Mouse (Mus musculus): ENCODE measurements around the gene Eef2k. TPM values are rescaled to one million over a fixed set of nuclear protein-coding genes. Genes with fewer than 3 reads are reported as not detected.

The Eef2k gene
- 15.0 and 15.9 TPM in 2 replicates for polyA plus RNA-seq (2014; fragmentation: Nextera tagmentation; extraction: Ambion mirVana)

- Histone ChIP-seq H3K4me2 (replicated peaks) (peak within 1 kb of the TSS; percentile 64), H3K27ac (peak within 1 kb of the TSS; percentile 91), H3K9me3 (ENCODE audit: control insufficient read depth, low read length) (no peaks in the 10 kb centered on the region), H3K9ac (peak within 1 kb of the TSS; percentile 78), H3K4me3 (replicated peaks; ENCODE audit: low read length) (peak within 1 kb of the TSS; percentile 56), H3K36me3 (replicated peaks; ENCODE audit: control insufficient read depth, insufficient read depth) (no peaks in the 10 kb centered on the region), H3K27me3 (ENCODE audit: control insufficient read depth, insufficient read depth, low read length) (no peaks in the 10 kb centered on the region), H3K4me1 (replicated peaks; ENCODE audit: control insufficient read depth, insufficient read depth, low read length) (peaks cover 12% of the 10 kb centered on the region)
- ATAC-seq (ENCODE audit: low FRiP score) = peak; percentile 90
- DNase-seq (ENCODE audit: low spot score) = peak; percentile 86
- 3% methylated on average over 34 of the region's 35 CpGs for WGBS
Observed at GRCm38 (mm10) chr7:120842345-120843036, at the start of gene Eef2k. Gene Eef2k (plus strand): TSS chr7:120842831.

GRCm38 (mm10) chr7:120795544-120795943 lies 47.1 kb upstream of the Eef2k start:
- ATAC-seq (ENCODE audit: low FRiP score) (no peak), DNase-seq (ENCODE audit: low spot score) (no peak)
- Histone ChIP-seq H3K9me3 (ENCODE audit: control insufficient read depth, low read length) (no peaks in the 10 kb centered on the region), H3K36me3 (replicated peaks; ENCODE audit: control insufficient read depth, insufficient read depth) (no peaks in the 10 kb centered on the region), H3K4me3 (replicated peaks; ENCODE audit: low read length) (no peak overlapping the region), H3K9ac (no peak overlapping the region), H3K4me1 (replicated peaks; ENCODE audit: control insufficient read depth, insufficient read depth, low read length) (no peaks in the 10 kb centered on the region), H3K4me2 (replicated peaks) (no peak overlapping the region), H3K27me3 (ENCODE audit: control insufficient read depth, insufficient read depth, low read length) (no peaks in the 10 kb centered on the region), H3K27ac (no peak overlapping the region)
- 75% methylated on average over 4 of the region's 4 CpGs for WGBS

- Histone ChIP-seq H3K9me3 (ENCODE audit: control insufficient read depth, low read length) (no peaks in the 10 kb centered on the region), H3K4me2 (replicated peaks) (no peak overlapping the region), H3K36me3 (replicated peaks; ENCODE audit: control insufficient read depth, insufficient read depth) (no peaks in the 10 kb centered on the region), H3K27me3 (ENCODE audit: control insufficient read depth, insufficient read depth, low read length) (no peaks in the 10 kb centered on the region), H3K4me1 (replicated peaks; ENCODE audit: control insufficient read depth, insufficient read depth, low read length) (no peaks in the 10 kb centered on the region), H3K27ac (no peak overlapping the region), H3K9ac (no peak overlapping the region), H3K4me3 (replicated peaks; ENCODE audit: low read length) (no peak overlapping the region)
- WGBS = 82% methylated on average over 3 of the region's 3 CpGs
- DNase-seq (ENCODE audit: low spot score) (no peak), ATAC-seq (ENCODE audit: low FRiP score) (no peak)
Observed at GRCm38 (mm10) chr7:120796369-120796768, 46.3 kb upstream of the Eef2k start.

- Histone ChIP-seq H3K4me1 (replicated peaks; ENCODE audit: control insufficient read depth, insufficient read depth, low read length) (no peaks in the 10 kb centered on the region), H3K27ac (no peak overlapping the region), H3K9ac (no peak overlapping the region), H3K9me3 (ENCODE audit: control insufficient read depth, low read length) (no peaks in the 10 kb centered on the region), H3K36me3 (replicated peaks; ENCODE audit: control insufficient read depth, insufficient read depth) (no peaks in the 10 kb centered on the region), H3K4me2 (replicated peaks) (no peak overlapping the region), H3K4me3 (replicated peaks; ENCODE audit: low read length) (no peak overlapping the region), H3K27me3 (ENCODE audit: control insufficient read depth, insufficient read depth, low read length) (no peaks in the 10 kb centered on the region)
- ATAC-seq (ENCODE audit: low FRiP score) (no peak), DNase-seq (ENCODE audit: low spot score) (no peak)
- 96% methylated on average over 2 of the region's 2 CpGs for WGBS
Observed at GRCm38 (mm10) chr7:120803268-120803667, 39.4 kb upstream of the Eef2k start.

GRCm38 (mm10) chr7:120809705-120810104 lies 32.9 kb upstream of the Eef2k start:
- Histone ChIP-seq H3K27me3 (ENCODE audit: control insufficient read depth, insufficient read depth, low read length) (peaks cover 4% of the 10 kb centered on the region; the same call in 1 of the 2 replicates), H3K4me2 (replicated peaks) (peak overlapping the region; percentile 62), H3K4me1 (replicated peaks; ENCODE audit: control insufficient read depth, insufficient read depth, low read length) (no peaks in the 10 kb centered on the region), H3K9ac (peak overlapping the region; percentile 44), H3K36me3 (replicated peaks; ENCODE audit: control insufficient read depth, insufficient read depth) (no peaks in the 10 kb centered on the region), H3K4me3 (replicated peaks; ENCODE audit: low read length) (peak overlapping the region; percentile 26), H3K27ac (no peak overlapping the region), H3K9me3 (ENCODE audit: control insufficient read depth, low read length) (no peaks in the 10 kb centered on the region)
- DNase-seq (ENCODE audit: low spot score) = no peak
- ATAC-seq (ENCODE audit: low FRiP score) = no peak
- 4% methylated on average over 27 of the region's 27 CpGs for WGBS

- Histone ChIP-seq H3K9me3 (ENCODE audit: control insufficient read depth, low read length) (no peaks in the 10 kb centered on the region), H3K36me3 (replicated peaks; ENCODE audit: control insufficient read depth, insufficient read depth) (no peaks in the 10 kb centered on the region), H3K4me2 (replicated peaks) (no peak within 1 kb of the TSS), H3K27ac (no peak within 1 kb of the TSS), H3K4me1 (replicated peaks; ENCODE audit: control insufficient read depth, insufficient read depth, low read length) (no peaks in the 10 kb centered on the region), H3K9ac (no peak within 1 kb of the TSS), H3K27me3 (ENCODE audit: control insufficient read depth, insufficient read depth, low read length) (peaks cover 4% of the 10 kb centered on the region; the same call in 1 of the 2 replicates), H3K4me3 (replicated peaks; ENCODE audit: low read length) (no peak within 1 kb of the TSS)
- ATAC-seq (ENCODE audit: low FRiP score) (no peak), DNase-seq (ENCODE audit: low spot score) (no peak)
- WGBS = 83% methylated on average over 6 of the region's 6 CpGs
Observed at GRCm38 (mm10) chr7:120811834-120812415, 30.7 kb upstream of the Eef2k start, which contains the start of gene Gm5737. Gene Gm5737 (plus strand): TSS chr7:120812365.

- Histone ChIP-seq H3K4me2 (replicated peaks) (no peak overlapping the region), H3K4me3 (replicated peaks; ENCODE audit: low read length) (no peak overlapping the region)
- WGBS = 90% methylated on average over 6 of the region's 6 CpGs
Observed at GRCm38 (mm10) chr7:120817552-120817951, 25.1 kb upstream of the Eef2k start.

GRCm38 (mm10) chr7:120819386-120819785 lies 23.2 kb upstream of the Eef2k start:
- no peaks in the 10 kb centered on the region for H3K36me3 ChIP-seq (replicated peaks; ENCODE audit: control insufficient read depth, insufficient read depth)
- no peak for ATAC-seq (ENCODE audit: low FRiP score)
- no peak overlapping the region for H3K27ac ChIP-seq
- H3K4me2 ChIP-seq (replicated peaks) = no peak overlapping the region
- no peak overlapping the region for H3K4me3 ChIP-seq (replicated peaks; ENCODE audit: low read length)
- no peaks in the 10 kb centered on the region for H3K9me3 ChIP-seq (ENCODE audit: control insufficient read depth, low read length)
- no peaks in the 10 kb centered on the region for H3K27me3 ChIP-seq (ENCODE audit: control insufficient read depth, insufficient read depth, low read length)
- no peaks in the 10 kb centered on the region for H3K4me1 ChIP-seq (replicated peaks; ENCODE audit: control insufficient read depth, insufficient read depth, low read length)
- no peak for DNase-seq (ENCODE audit: low spot score)
- WGBS = 92% methylated on average over 4 of the region's 4 CpGs
- H3K9ac ChIP-seq = no peak overlapping the region

More at GRCm38 (mm10) chr7:120817552-120817951, 25.1 kb upstream of the Eef2k start:
- no peak for DNase-seq (ENCODE audit: low spot score)
- Histone ChIP-seq H3K9ac (no peak overlapping the region), H3K36me3 (replicated peaks; ENCODE audit: control insufficient read depth, insufficient read depth) (no peaks in the 10 kb centered on the region), H3K27me3 (ENCODE audit: control insufficient read depth, insufficient read depth, low read length) (no peaks in the 10 kb centered on the region), H3K27ac (no peak overlapping the region), H3K9me3 (ENCODE audit: control insufficient read depth, low read length) (no peaks in the 10 kb centered on the region), H3K4me1 (replicated peaks; ENCODE audit: control insufficient read depth, insufficient read depth, low read length) (no peaks in the 10 kb centered on the region)
- no peak for ATAC-seq (ENCODE audit: low FRiP score)

- ATAC-seq (ENCODE audit: low FRiP score) (peak; percentile 62; the same call in 1 of the 2 replicates), DNase-seq (ENCODE audit: low spot score) (peak; percentile 81)
- no peaks in the 10 kb centered on the region for H3K27me3 ChIP-seq (ENCODE audit: control insufficient read depth, insufficient read depth, low read length)
- H3K36me3 ChIP-seq (replicated peaks; ENCODE audit: control insufficient read depth, insufficient read depth) = no peaks in the 10 kb centered on the region
- no peak overlapping the region for H3K4me3 ChIP-seq (replicated peaks; ENCODE audit: low read length)
- no peaks in the 10 kb centered on the region for H3K9me3 ChIP-seq (ENCODE audit: control insufficient read depth, low read length)
- no peak overlapping the region for H3K9ac ChIP-seq
- no peak overlapping the region for H3K27ac ChIP-seq
- H3K4me2 ChIP-seq (replicated peaks) = no peak overlapping the region
- no peaks in the 10 kb centered on the region for H3K4me1 ChIP-seq (replicated peaks; ENCODE audit: control insufficient read depth, insufficient read depth, low read length)
- 21% methylated on average over 5 of the region's 5 CpGs for WGBS
Observed at GRCm38 (mm10) chr7:120823248-120823647, 19.4 kb upstream of the Eef2k start.
